Mouse (Mus musculus) erythroblast, adult 5-6 weeks (primary cell): ENCODE results near the gene Lgr6. TPM values are rescaled to one million over a fixed set of nuclear protein-coding genes. Genes with fewer than 3 reads are reported as not detected.
A peak's percentile ranks its signal among the peaks of the same experiment; 100 is the strongest.
"Not testable (repeated sequence)": the region's sequence is repeated elsewhere in the genome, so short reads cannot be mapped to it uniquely, and the experiment has no call there.

Source experiments
- ATAC-seq: replicated peaks from 2 replicates; pipeline ENCODE4 v1.8.0; 2016; ENCODE audit warnings: moderate number of reproducible peaks, mild to moderate bottlenecking, moderate TSS enrichment, inconsistent platforms; ENCODE audit not compliant: poor library complexity, low FRiP score, severe bottlenecking
- total RNA-seq, 2 experiments: library from RNA; stranded (forward) in 1 of 2; stranded (reverse) in 1 of 2; fragments of 150-400 nt in 1 of 2; fragments of 200-764, 138-1000 nt in 1 of 2; gene quantifications; 2 replicates each; pipeline versions ENCODE4 v1.2.3 to v1.2.4; 2015 to 2017; ENCODE audit warnings: low replicate concordance in 2 of 2

Lgr6 gene
- total RNA-seq, 2 experiments from 2014 or later = not detected

DNA sequence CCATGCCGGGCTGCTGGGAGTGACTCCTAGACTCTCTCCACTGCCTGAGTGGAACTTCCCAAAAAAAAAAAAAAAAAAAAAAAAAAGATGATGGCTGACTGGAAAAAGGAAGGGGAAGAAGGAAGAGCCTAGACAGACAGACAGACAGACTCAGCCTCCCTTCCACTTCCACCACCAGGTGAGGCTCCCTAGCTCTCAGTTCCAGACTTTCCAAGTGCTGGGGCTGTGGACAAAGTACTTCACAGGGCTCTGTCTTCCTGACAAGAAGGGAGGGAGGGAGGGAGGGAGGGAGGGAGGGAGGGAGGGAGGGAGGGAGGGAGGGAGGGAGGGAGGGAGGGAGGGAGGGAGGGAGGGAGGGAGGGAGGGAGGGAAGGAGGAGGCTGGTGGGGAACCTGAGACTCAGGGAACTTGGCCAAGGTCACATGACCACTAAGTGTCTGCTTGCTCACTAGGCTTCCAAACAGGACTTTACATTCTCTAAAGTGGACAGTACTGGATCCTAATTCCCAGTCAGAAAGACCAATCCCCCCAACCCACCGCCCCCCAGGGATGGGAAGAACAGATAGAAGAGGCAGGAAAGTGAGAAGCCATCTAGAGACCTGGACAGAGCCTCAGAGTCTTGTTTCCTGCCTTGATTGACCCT lies 25.4 kb upstream of the Lgr6 start:
- ATAC-seq = no peak

DNA sequence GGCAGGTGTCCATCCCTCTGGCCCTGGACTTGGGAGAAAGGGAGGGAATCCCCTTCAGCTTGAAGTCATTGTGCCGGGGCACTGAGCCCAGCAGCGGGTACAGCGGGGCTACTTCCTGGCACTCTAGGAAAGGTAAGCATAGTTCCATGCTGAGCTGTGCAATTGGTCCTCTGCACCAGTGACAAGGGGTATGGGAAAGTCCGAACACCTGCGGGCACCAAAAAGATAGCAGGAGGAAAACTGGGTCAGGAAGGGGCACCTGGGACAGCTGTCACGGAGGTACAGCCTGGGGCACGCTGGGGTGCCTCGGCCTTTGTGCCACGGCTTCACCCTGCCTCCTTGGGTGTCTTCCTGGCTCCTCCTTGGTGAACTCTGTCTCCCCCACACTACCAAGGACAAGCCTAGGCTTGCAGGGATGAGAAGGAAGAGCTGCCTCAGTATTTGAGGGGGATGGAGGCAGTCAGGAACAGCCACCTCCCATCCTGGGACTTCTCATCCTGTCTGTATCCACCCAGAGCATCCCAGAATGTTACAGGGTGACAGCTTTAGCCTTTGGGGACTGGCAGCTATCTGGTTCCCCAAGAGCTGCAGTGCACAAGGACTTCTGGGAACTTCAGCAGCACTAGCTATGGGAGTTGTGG lies 24.6 kb upstream of the Lgr6 start:
- no peak for ATAC-seq

DNA sequence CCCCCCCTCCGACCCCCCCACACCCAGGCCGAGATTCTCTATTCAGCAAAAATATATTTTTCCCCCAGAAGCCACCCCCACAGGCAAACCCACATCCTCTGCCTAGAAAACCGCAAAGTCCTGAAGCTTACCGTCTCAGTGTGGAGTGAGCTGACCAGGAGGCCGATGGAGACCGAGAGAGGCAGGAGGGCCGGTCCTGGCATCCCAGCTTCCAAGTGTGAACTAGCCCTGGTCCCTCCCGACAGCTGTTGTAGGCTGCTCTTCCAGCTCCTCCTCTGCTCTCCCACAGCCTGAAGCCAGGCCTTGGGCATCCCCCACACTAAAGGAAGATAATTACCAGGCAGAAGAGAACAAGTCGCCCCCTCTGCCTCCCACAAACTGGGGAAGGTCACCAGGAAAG lies 23.9 kb upstream of the Lgr6 start:
- no peak for ATAC-seq

DNA sequence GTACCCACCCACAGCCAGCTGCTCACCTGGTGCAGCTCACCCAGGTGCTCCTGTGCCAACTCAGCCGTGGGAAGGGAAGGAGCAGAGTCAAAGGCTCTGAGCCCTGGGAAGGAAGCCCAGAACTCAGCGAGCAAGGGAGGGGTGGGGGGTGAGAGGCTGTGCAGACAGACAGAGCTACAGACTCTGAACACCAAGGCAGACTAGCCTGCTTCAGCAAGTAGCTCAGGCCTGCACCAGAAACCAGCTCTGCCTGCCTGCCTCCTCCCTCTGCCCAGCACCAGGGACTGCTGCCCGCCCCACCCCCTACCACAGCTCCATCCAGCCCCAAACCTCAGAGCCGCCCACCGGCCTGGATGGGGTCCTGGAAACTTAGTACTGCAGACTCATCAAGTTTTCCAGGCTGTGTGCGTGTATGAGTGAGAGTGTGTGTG lies 22.9 kb upstream of the Lgr6 start:
- no peak for ATAC-seq

DNA sequence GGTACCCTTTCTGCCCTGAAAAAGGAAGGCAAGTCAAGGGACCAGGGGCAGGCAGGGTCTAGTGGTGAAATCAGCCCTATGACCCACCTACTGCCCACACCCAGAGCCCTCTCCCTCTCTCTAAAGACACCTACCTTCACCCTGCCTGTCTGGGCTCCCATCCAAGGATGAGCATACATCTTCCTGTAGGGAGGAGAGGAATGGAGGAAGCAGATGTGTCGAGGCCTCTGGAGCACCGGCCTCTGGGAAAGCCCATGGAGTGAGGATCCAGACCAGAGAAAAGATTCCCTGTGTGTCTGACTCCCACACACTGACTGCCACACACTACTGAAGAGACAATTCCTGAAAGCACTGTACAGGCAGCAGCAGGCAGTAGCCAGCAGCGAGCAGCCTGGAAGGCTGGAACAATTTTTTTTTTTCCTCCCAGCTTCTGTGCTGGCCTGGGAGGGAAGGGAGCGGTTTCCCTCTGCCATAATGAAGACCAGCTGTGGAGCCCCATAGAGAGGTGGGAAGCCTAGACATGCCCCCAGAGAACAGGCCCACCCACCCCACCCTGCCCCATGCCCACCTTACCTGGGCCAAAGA lies 21.5 kb upstream of the Lgr6 start:
- no peak for ATAC-seq

- no peak for ATAC-seq
Observed at GRCm38 (mm10) chr1:135125990-135126389, 20.9 kb upstream of the Lgr6 start.

DNA sequence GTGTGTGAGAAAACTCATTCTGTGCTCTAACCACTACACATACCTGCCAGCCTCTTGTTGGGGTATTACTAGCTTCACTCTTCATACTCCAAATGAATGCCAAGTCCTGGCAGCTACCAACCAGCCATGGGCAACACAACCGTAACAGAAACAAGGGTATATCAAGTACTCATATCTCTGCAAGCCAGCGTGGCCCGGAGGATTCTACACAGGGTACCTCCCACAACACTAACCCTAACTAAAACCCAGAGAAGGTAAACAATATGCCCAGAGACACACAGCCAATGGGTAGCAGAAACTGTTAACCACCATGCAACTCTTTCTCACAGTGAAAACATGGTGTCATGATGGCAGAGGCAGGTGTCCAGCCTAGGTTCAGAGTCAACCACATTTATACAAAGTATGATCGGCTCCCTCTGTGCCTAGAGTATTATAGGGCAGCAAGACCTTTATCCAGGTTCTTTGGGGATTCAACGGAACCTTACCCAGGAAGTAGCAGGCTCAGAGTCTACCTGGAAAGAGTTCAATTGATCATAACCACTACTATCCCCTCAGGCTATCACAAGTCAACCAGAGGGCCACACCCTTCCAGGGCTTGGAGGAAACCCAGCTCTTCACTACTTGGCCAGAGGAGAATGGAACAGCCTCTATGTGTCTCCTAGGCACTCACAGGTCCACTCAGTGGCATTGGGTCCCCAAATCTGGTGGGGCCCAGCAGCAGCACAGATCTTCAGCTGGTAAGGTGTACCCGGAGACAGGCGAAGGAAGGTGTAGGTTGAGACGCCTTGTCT lies 19.7 kb upstream of the Lgr6 start:
- peak; percentile 76 for ATAC-seq

GRCm38 (mm10) chr1:135112661-135113060 lies 7.6 kb upstream of the Lgr6 start:
- ATAC-seq = peak; percentile 72

- ATAC-seq = not testable (repeated sequence)
Observed at GRCm38 (mm10) chr1:135111271-135111670, 6.2 kb upstream of the Lgr6 start.

GRCm38 (mm10) chr1:135110075-135110474 lies 5.0 kb upstream of the Lgr6 start:
- ATAC-seq = peak; percentile 64

GRCm38 (mm10) chr1:135108611-135109010 lies 3.5 kb upstream of the Lgr6 start:
- ATAC-seq = 0 out of 2 replicates have a peak, but pooled peaks have one; percentile 32

DNA sequence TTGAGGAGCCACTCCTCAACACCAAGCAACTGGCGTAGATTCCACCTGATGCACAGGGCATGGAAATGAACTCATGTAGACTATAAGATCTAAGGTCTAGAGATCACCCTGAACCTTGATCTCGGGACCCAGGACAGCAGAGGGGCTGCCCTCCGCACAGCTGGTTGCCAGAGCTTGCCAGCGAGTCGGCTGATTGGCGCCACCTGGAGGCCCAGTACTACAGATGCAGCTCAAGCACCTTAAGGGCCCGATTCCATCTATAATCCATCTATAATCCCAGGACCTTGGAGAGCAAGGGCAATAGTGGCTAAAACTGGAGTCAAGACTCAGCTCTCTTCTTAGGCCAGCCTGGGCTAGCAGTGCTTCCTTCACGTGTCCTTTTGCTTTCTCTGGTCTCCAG lies 875 bp upstream of the Lgr6 start:
- peak; percentile 58; the same call in 1 of the 2 replicates for ATAC-seq

GRCm38 (mm10) chr1:135100400-135100799 lies 4.7 kb downstream of the Lgr6 start:
- ATAC-seq = no peak

GRCm38 (mm10) chr1:135098441-135098840 lies 6.6 kb downstream of the Lgr6 start:
- ATAC-seq = no peak

DNA sequence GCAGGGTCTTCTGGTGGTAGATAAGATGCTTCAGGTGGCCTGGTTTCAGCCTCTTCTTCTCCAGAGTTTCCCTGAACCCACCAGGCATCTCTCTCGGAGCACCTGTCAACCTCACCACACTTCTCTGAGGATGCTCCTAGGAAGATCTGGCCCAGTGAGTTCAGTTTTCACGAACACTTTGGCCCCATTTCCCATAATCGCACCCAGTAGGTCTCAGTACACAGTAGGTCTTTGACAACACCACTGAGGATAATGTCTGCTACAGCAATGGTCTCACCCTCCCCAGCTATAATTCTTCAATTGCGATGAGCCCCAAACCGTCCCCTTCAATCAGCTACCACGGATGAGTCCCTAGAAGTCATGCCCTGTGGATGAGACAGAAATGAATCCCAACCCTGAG lies 7.6 kb downstream of the Lgr6 start:
- no peak for ATAC-seq

DNA sequence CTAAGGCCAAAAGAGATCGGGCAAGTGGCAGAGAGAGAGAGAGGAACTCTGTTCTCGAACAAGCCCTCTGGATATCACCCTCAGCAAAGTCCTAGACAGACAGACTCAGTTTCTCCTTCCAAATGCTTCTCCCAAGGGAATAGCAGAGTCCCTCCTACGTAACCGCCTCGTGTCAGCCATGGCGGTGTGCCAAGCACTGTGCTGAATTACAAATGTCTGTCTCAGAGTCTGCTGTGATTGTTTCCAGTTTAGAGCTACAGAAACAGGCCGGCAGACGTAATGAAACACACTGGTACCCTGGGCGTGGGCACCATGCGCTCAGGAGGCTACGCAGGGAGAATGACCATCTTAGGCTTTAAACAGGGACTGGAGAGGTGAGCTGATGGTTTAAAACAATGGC lies 8.8 kb downstream of the Lgr6 start:
- ATAC-seq = no peak

GRCm38 (mm10) chr1:135095189-135095588 lies 9.9 kb downstream of the Lgr6 start:
- ATAC-seq = no peak

- no peak for ATAC-seq
Observed at GRCm38 (mm10) chr1:135094723-135095122, 10.4 kb downstream of the Lgr6 start.

GRCm38 (mm10) chr1:135090914-135091313 lies 14.2 kb downstream of the Lgr6 start:
- no peak for ATAC-seq

GRCm38 (mm10) chr1:135089626-135090025 lies 15.4 kb downstream of the Lgr6 start:
- no peak for ATAC-seq

DNA sequence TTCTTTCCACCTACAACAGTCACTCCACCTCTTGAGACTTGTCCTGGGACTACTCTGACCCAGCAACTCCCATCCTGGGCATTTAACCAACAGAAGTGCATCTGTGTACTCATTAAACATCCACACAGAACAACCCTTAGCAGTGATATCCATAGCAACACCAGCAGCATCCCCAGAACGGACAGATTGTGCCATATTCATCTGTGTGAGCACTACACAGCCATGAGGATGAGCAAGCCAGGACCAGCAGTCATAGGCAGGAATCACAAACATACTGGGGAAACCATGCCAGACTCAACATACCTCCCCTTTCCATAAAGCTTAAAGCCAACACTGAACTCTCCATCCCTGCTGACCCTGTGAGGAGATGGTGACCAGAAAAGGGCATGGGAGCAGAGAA lies 17.7 kb downstream of the Lgr6 start:
- ATAC-seq = no peak
